Mouse (Mus musculus) heart, postnatal 0 days (tissue): ENCODE measurements around the gene Hoxd8. TPM values are rescaled to one million over a fixed set of nuclear protein-coding genes. Genes with fewer than 3 reads are reported as not detected.
A peak's percentile ranks its signal among the peaks of the same experiment; 100 is the strongest.

Source experiments
- ATAC-seq: fragments of 200-750 bp; cut with Nextera tagmentation; 2 replicates; pipeline ENCODE4 v1.8.0; 2017; ENCODE audit warnings: low read depth, moderate number of reproducible peaks, moderate library complexity; ENCODE audit not compliant: insufficient read depth
- DNase-seq: peaks from one replicate; pipeline ENCODE4 v3.0.0-alpha.2; 2016; ENCODE audit warnings: low spot score
- H3K27ac ChIP-seq: fragments of 300-500 bp; sonication (generic); 2 replicates; pipeline ENCODE4 v1.5.1; 2014; ENCODE audit warnings: low read depth, mild to moderate bottlenecking
- H3K27me3 ChIP-seq: fragments of 300-500 bp; sonication (generic); 2 replicates; pipeline ENCODE4 v1.6.1; 2014; ENCODE audit warnings: low read length, mixed read lengths; ENCODE audit not compliant: control insufficient read depth, insufficient read depth
- H3K36me3 ChIP-seq: fragments of 300-500 bp; sonication (generic); replicated peaks from 2 replicates; pipeline ENCODE4 v1.6.1; 2014; ENCODE audit warnings: low read length, mixed read lengths; ENCODE audit not compliant: control insufficient read depth, insufficient read depth
- H3K4me1 ChIP-seq: fragments of 300-500 bp; sonication (generic); 2 replicates; pipeline ENCODE4 v1.6.1; 2014; ENCODE audit warnings: antibody characterized with exemption; ENCODE audit not compliant: control insufficient read depth, insufficient read depth
- H3K4me2 ChIP-seq: fragments of 300-500 bp; sonication (generic); 2 replicates; pipeline ENCODE4 v1.6.1; 2014; ENCODE audit warnings: low read depth, mild to moderate bottlenecking, low read length, moderate library complexity
- H3K4me3 ChIP-seq: fragments of 300-500 bp; sonication (generic); 2 replicates; pipeline ENCODE4 v1.5.1; 2014; ENCODE audit warnings: low read depth, low read length
- H3K9ac ChIP-seq: fragments of 300-500 bp; sonication (generic); replicated peaks from 2 replicates; pipeline ENCODE4 v1.6.1; 2014; ENCODE audit warnings: low read depth, low read length, mixed read lengths
- H3K9me3 ChIP-seq: fragments of 300-500 bp; sonication (generic); replicated peaks from 2 replicates; pipeline ENCODE4 v1.6.1; 2016; ENCODE audit warnings: low read length; ENCODE audit not compliant: control insufficient read depth
- CTCF ChIP-seq: IDR thresholded peaks from 2 replicates; pipeline ENCODE4 v1.5.1; 2016; ENCODE audit warnings: antibody characterized with exemption, control low read depth, low read depth
- EP300 ChIP-seq: IDR thresholded peaks from 2 replicates; pipeline ENCODE4 v1.6.1; 2016; ENCODE audit warnings: antibody characterized with exemption, low read depth
- WGBS: fragments of 180-500 bp; shearing (Covaris S2); extraction: QIAGEN DNeasy Blood & Tissue Kit; methylation state at CpG from one replicate; pipeline ENCODE4 v1.1.7; 2014; 5-methylcytosine and 5-hydroxymethylcytosine counted together
- polyA plus RNA-seq: library from polyadenylated mRNA; unstranded; fragments of >200 nt; fragmentation: Nextera tagmentation; extraction: Ambion mirVana; gene quantifications from 2 replicates; pipeline ENCODE4 v1.2.1, GENCODE M21; 2015
- total RNA-seq: library from RNA; depleted of rRNA; stranded (reverse); fragments of >200 nt; gene quantifications from 2 replicates; pipeline ENCODE4 v1.2.3, GENCODE M21; 2014; ENCODE audit warnings: low replicate concordance

Gene Hoxd8
- total and polyA plus RNA-seq, 2 experiments from 2014 or later: 0.23 to 1.5 TPM

GRCm38 (mm10) chr2:74705467-74706089 lies 1.2 kb downstream of the Hoxd8 start:
- H3K36me3 ChIP-seq: no peaks in the 10 kb centered on the region
- peak overlapping the region; percentile 39; the same call in 1 of the 2 replicates for H3K9ac ChIP-seq
- no peaks in the 10 kb centered on the region for H3K4me1 ChIP-seq
- TF ChIP-seq EP300 (no peak), CTCF (no peak)
- H3K4me3 ChIP-seq: peak overlapping the region; percentile 52
- 3% methylated on average over 41 of the region's 85 CpGs for WGBS
- H3K9me3 ChIP-seq: no peaks in the 10 kb centered on the region
- H3K27me3 ChIP-seq: peaks cover 98% of the 10 kb centered on the region
- peak overlapping the region; percentile 7; the same call in 1 of the 2 replicates for H3K27ac ChIP-seq
- H3K4me2 ChIP-seq: peak overlapping the region; percentile 72
- peak; percentile 37; the same call in 1 of the 2 replicates for ATAC-seq
- DNase-seq: peak; percentile 5

- WGBS: 7% methylated on average over 13 of the region's 13 CpGs
- no peaks in the 10 kb centered on the region for H3K9me3 ChIP-seq
- H3K9ac ChIP-seq: no peak overlapping the region
- no peak overlapping the region for H3K4me2 ChIP-seq
- no peak overlapping the region for H3K4me3 ChIP-seq
- TF ChIP-seq EP300 (no peak), CTCF (no peak)
- H3K36me3 ChIP-seq: no peaks in the 10 kb centered on the region
- ATAC-seq: no peak
- no peak overlapping the region for H3K27ac ChIP-seq
- no peaks in the 10 kb centered on the region for H3K4me1 ChIP-seq
- H3K27me3 ChIP-seq: peaks cover 98% of the 10 kb centered on the region
- peak; percentile 4 for DNase-seq
Observed at GRCm38 (mm10) chr2:74706393-74706960, 2.1 kb downstream of the Hoxd8 start.

GRCm38 (mm10) chr2:74707599-74707998 lies 3.2 kb downstream of the Hoxd8 start:
- Histone ChIP-seq H3K27me3 (peaks cover 99% of the 10 kb centered on the region), H3K4me3 (no peak overlapping the region), H3K9ac (no peak overlapping the region), H3K4me1 (peaks cover 6% of the 10 kb centered on the region; the same call in 1 of the 2 replicates), H3K4me2 (no peak overlapping the region), H3K27ac (no peak overlapping the region), H3K36me3 (no peaks in the 10 kb centered on the region), H3K9me3 (no peaks in the 10 kb centered on the region)
- DNase-seq: no peak
- no peak for TF ChIP-seq CTCF
- ATAC-seq: no peak
- WGBS: 15% methylated on average over 7 of the region's 7 CpGs

GRCm38 (mm10) chr2:74708676-74709075 lies 4.3 kb downstream of the Hoxd8 start:
- WGBS: 16% methylated on average over 4 of the region's 4 CpGs
- H3K27me3 ChIP-seq: peaks cover 99% of the 10 kb centered on the region
- ATAC-seq: no peak
- H3K27ac ChIP-seq: no peak overlapping the region
- no peak overlapping the region for H3K9ac ChIP-seq
- DNase-seq: no peak
- no peak overlapping the region for H3K4me3 ChIP-seq
- no peaks in the 10 kb centered on the region for H3K9me3 ChIP-seq
- TF ChIP-seq EP300 (no peak), CTCF (no peak)
- no peaks in the 10 kb centered on the region for H3K36me3 ChIP-seq
- H3K4me2 ChIP-seq: no peak overlapping the region
- H3K4me1 ChIP-seq: peaks cover 6% of the 10 kb centered on the region; the same call in 1 of the 2 replicates

GRCm38 (mm10) chr2:74709465-74710419 lies 5.3 kb downstream of the Hoxd8 start:
- Histone ChIP-seq H3K4me3 (no peak overlapping the region), H3K9me3 (no peaks in the 10 kb centered on the region), H3K4me1 (peaks cover 6% of the 10 kb centered on the region; the same call in 1 of the 2 replicates), H3K27ac (no peak overlapping the region), H3K9ac (no peak overlapping the region), H3K36me3 (no peaks in the 10 kb centered on the region), H3K4me2 (no peak overlapping the region), H3K27me3 (peaks cover 99% of the 10 kb centered on the region)
- DNase-seq (no peak), ATAC-seq (no peak)
- 11% methylated on average over 5 of the region's 5 CpGs for WGBS
- TF ChIP-seq CTCF (no peak), EP300 (no peak)
